Mouse (Mus musculus): Measurements from ENCODE around the gene Tmem131. TPM values are rescaled to one million over a fixed set of nuclear protein-coding genes. Genes with fewer than 3 reads are reported as not detected.
A peak's percentile ranks its signal among the peaks of the same experiment; 100 is the strongest.

Gene Tmem131
- total RNA-seq (2021): 10 to 100 TPM; 40.1 to 42.7 TPM
- long read RNA-seq, experiment 1, full-length matches to known transcripts: 4 of 14 reads
- long read RNA-seq, experiment 1, partial matches to known transcripts: 7 of 14 reads
- long read RNA-seq, experiment 1, other reads (novel, unspliced or antisense): 3 of 14 reads
- long read RNA-seq, experiment 2, full-length matches to known transcripts: 3 of 9 reads
- long read RNA-seq, experiment 2, partial matches to known transcripts: 4 of 9 reads
- long read RNA-seq, experiment 2, other reads (novel, unspliced or antisense): 2 of 9 reads

GRCm38 (mm10) chr1:36943653-36944052 is at the start of gene Tmem131:
Gene Tmem131 (minus strand): TSS chr1:36943666.
- intact Hi-C loops (cut with DNase I): loop anchor here (5.0 kb wide), 1 partner anchor 134 kb away; no protein-coding TSS in a partner anchor
- no peak for DNase-seq

- no peak for DNase-seq
Observed at GRCm38 (mm10) chr1:36988561-36988960, 45.1 kb upstream of the Tmem131 start.

GRCm38 (mm10) chr1:36988161-36988560 is 44.7 kb upstream of the Tmem131 start:
- intact Hi-C loops (cut with DNase I): no loop called here
- DNase-seq: no peak

More at GRCm38 (mm10) chr1:36988561-36988960, 45.1 kb upstream of the Tmem131 start:
- intact Hi-C loops (cut with DNase I): no loop called here

GRCm38 (mm10) chr1:36987172-36988148 is 44.0 kb upstream of the Tmem131 start:
- DNase-seq: no peak
- intact Hi-C loops (cut with DNase I): no loop called here

GRCm38 (mm10) chr1:36986396-36987160 is 43.1 kb upstream of the Tmem131 start:
- no peak for DNase-seq
- intact Hi-C loops (cut with DNase I): no loop called here

- intact Hi-C loops (cut with DNase I): no loop called here
Observed at GRCm38 (mm10) chr1:36985896-36986295, 42.4 kb upstream of the Tmem131 start.

GRCm38 (mm10) chr1:36984406-36984805 is 40.9 kb upstream of the Tmem131 start:
- intact Hi-C loops (cut with DNase I): no loop called here
- DNase-seq: no peak

More at GRCm38 (mm10) chr1:36985896-36986295, 42.4 kb upstream of the Tmem131 start:
- DNase-seq: no peak

GRCm38 (mm10) chr1:36983754-36984153 is 40.3 kb upstream of the Tmem131 start:
- no peak for DNase-seq
- intact Hi-C loops (cut with DNase I): no loop called here

GRCm38 (mm10) chr1:36982191-36982961 is 38.9 kb upstream of the Tmem131 start:
- DNase-seq: no peak
- intact Hi-C loops (cut with DNase I): no loop called here

- intact Hi-C loops (cut with DNase I): no loop called here
- no peak for DNase-seq
Observed at GRCm38 (mm10) chr1:36976770-36977169, 33.3 kb upstream of the Tmem131 start.

- no peak for DNase-seq
- intact Hi-C loops (cut with DNase I): no loop called here
Observed at GRCm38 (mm10) chr1:36970918-36971617, 27.6 kb upstream of the Tmem131 start.

GRCm38 (mm10) chr1:36965831-36966230 is 22.4 kb upstream of the Tmem131 start:
- no peak for DNase-seq
- intact Hi-C loops (cut with DNase I): no loop called here

GRCm38 (mm10) chr1:36962379-36963176 is 19.1 kb upstream of the Tmem131 start:
- intact Hi-C loops (cut with DNase I): no loop called here
- no peak for DNase-seq

- intact Hi-C loops (cut with DNase I): no loop called here
- DNase-seq: no peak
Observed at GRCm38 (mm10) chr1:36960509-36961222, 17.2 kb upstream of the Tmem131 start.

GRCm38 (mm10) chr1:36949591-36950184 is 6.2 kb upstream of the Tmem131 start:
- DNase-seq: peak in 1 of 2 experiments; percentile 35
- intact Hi-C loops (cut with DNase I): no loop called here

GRCm38 (mm10) chr1:36947448-36947847 is 4.0 kb upstream of the Tmem131 start:
- no peak for DNase-seq
- intact Hi-C loops (cut with DNase I): no loop called here

GRCm38 (mm10) chr1:36940381-36940762 is 3.1 kb downstream of the Tmem131 start:
- intact Hi-C loops (cut with DNase I): loop anchor here (5.0 kb wide), 1 partner anchor 137 kb away; no protein-coding TSS in a partner anchor

More at GRCm38 (mm10) chr1:36940381-36940762, 3.1 kb downstream of the Tmem131 start:
- DNase-seq: no peak

Measured in heart, postnatal 14 days (tissue).